Mouse (Mus musculus) telencephalon, adult 2 months (tissue): ENCODE results near the gene Hist1h1c.
"Not testable (repeated sequence)": the region's sequence is repeated elsewhere in the genome, so short reads cannot be mapped to it uniquely, and the experiment has no call there.

Experiments
- DNase-seq: peaks from one replicate; pipeline ENCODE4 v3.0.0-alpha.2; 2011; ENCODE audit warnings: low read depth, low spot score

Gene Hist1h1c

DNA sequence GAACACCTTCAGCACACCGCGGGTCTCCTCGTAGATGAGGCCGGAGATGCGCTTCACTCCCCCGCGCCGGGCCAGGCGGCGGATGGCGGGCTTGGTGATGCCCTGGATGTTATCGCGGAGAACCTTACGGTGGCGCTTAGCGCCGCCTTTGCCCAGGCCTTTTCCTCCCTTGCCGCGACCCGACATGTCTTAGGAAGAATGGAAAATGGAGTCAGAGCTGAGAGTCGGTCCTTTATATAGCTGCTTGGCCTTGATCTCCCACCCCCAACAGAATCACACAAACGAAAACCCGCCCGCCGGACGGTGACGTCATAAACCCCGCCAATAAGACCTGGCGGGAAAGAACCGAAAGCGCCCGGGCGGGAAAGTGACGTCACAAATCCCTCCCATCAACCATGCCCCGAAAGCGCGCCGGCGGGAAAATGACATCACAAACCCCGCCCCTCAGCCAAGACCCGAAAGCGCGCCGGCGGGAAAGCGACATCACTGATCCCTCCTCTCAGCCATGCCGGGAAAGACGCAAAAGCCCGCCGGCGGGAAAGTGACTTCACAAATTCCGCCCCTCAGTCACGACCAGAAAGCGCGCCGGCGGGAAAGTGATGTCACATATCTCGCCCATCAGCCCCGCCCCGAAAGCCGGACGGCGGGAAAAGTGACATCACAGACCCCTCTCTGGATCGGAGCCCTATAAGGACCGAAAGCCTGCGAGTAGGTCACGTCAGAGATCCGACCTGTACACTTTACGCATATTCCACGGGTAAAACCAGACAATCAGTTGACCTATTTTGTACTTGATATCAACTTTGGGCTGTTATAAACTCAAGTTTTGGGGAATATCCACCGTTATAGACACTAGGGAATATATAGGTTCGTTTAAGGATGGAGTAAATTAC is 22.6 kb downstream of the Hist1h1c start, which contains the start of gene Hist1h4a:
Gene Hist1h4a (minus strand): TSS at position 259 of the 893 bp plus-strand sequence.
- DNase-seq = peak; percentile 98

DNA sequence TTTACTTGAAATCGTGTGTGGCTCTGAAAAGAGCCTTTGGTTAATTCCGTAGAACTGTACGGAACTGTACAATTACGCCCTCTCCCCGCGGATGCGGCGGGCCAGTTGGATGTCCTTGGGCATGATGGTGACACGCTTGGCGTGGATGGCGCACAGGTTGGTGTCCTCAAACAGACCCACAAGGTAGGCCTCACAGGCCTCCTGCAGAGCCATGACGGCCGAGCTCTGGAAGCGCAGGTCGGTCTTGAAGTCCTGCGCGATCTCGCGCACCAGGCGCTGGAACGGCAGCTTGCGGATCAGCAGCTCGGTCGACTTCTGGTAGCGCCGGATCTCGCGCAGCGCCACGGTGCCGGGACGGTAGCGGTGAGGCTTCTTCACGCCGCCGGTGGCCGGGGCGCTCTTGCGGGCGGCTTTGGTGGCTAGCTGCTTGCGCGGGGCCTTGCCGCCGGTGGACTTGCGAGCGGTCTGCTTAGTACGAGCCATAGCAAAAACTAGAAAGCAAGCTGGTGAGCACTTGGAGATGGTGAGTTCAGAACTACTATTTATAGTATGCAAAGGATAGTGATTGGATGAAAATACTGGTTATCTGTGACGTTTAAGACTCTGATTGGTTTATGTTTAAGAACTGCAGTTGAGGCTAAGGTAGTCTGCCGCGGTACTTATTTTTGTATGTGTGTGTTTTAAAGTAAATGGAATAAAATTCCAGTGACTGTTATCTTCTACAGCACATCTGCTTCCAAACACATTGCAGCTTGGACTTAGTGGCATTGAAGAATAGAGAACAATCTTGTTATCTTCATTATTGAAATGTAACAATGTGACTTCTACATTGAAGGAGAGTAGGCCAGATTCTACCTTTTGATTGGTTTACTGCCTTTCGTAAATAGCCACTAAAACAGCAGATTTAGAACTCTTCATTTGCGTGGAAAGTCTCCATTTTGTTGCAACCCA is 23.5 kb downstream of the Hist1h1c start, which contains the start of gene Hist1h3a:
Gene Hist1h3a (minus strand): TSS at position 516 of the 951 bp plus-strand sequence.
- DNase-seq = peak; percentile 96

DNA sequence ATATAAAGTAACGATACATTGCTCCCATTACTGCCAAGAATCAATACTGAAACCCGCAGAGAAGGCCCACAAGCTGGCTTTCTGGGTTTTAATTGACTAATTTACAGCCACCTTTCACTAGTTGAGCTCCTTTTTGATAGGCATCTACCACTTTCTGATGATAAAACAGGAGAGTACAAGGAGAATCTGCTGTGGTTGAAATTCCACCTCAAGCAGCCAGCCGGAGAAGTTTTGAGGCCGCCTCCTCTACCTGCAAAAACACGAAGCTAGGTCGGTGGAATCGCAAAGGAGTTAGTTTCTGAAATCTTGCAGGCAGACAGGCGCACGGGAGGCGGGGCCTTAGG is 24.6 kb downstream of the Hist1h1c start:
- no peak for DNase-seq

DNA sequence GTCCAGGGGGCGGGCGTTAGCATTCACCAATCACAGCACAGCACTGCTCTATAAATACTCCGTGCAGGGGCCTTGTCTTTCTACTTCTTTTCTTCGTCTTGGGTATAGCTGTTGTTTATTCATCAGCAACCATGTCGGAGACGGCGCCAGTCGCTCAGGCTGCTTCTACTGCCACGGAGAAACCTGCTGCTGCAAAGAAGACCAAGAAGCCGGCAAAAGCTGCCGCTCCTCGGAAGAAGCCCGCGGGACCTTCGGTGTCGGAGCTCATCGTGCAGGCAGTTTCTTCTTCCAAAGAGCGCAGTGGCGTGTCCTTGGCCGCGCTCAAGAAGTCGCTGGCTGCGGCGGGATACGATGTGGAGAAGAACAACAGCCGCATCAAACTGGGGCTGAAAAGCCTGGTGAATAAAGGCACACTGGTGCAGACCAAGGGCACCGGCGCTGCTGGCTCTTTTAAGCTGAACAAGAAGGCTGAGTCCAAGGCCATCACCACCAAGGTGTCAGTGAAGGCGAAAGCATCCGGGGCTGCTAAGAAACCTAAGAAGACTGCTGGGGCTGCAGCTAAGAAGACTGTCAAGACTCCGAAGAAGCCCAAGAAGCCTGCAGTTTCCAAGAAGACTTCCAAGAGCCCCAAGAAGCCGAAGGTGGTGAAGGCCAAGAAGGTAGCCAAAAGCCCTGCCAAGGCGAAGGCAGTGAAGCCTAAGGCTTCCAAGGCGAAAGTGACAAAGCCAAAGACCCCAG is 25.1 kb downstream of the Hist1h1c start, which contains the start of gene Hist1h1a:
Gene Hist1h1a (plus strand): TSS at position 81 of the 738 bp plus-strand sequence.
- DNase-seq = peak; percentile 86

DNA sequence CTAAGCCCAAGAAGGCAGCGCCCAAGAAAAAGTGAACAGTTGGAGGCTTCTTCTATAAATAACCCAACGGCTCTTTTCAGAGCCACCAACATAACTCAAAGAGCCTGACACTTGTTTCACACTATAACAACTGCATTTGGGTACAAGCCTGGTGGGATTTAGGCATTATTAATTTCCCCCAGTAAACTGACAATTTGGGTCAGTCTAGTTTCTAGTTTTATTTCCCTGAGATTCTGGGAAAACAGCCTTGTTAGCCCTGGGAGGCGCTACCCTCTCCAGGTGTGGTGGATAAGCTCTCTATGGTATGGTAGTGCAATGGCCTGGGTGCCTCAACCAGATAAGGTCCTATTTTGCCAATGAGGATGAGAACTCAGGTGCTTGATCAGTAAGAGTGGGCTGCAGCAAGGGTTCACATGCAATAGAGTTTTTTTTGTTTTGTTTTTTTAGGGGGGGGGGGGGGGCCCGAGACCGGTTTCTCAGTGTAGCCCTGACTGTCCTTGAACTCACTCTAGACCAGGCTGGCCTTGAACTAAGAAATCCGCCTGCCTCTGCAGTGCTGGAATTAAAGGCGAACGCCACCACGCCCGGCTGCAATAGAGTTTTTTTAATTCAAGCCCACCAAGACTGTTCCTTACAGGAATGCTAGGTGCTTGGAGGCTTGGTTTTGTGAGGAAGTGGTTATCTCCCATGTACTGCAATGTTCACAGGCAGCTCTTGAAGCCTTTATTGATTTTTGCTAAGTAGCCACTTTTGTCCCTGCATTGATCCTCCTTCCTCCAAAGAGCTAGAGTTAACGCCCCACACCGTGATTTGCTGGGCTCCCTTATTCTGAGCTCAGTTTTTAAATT is 25.9 kb downstream of the Hist1h1c start:
- DNase-seq = no peak

DNA sequence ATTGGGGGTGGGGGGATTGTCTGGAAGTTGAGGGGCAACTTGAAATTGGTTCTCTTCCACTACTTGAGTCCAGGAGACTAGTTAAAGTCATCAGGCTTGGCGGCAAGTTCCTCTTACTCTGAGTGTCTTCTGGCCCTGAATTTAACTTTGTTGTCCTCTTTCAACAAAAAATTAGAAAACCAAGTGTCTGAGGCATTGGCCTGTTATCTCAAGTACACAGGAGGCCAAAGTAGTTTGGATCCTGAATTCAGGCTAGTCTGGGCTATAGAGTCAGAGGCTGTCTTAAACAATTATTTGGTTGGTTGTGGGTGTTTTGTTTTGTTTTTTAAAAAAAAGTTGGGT is 26.5 kb downstream of the Hist1h1c start:
- no peak for DNase-seq

DNA sequence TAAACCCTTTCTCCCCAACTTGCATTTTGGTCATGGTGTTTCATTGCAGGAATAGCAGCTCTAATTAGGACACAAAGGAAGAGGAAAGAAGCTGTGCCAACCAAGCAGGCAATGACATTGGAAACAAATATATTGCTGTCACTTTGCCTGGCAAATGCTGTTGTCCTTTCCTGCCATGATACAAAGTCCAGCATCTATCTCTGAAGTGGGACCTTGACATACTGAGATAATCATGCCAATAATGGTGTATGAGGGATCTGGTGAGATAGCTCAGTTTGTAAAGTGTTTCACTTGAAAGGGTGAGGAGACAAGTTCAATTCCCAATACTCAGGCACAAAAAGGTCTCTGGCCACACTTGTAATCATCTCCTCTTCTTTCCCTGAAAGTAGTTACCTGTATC is 28.2 kb downstream of the Hist1h1c start:
- DNase-seq = no peak

DNA sequence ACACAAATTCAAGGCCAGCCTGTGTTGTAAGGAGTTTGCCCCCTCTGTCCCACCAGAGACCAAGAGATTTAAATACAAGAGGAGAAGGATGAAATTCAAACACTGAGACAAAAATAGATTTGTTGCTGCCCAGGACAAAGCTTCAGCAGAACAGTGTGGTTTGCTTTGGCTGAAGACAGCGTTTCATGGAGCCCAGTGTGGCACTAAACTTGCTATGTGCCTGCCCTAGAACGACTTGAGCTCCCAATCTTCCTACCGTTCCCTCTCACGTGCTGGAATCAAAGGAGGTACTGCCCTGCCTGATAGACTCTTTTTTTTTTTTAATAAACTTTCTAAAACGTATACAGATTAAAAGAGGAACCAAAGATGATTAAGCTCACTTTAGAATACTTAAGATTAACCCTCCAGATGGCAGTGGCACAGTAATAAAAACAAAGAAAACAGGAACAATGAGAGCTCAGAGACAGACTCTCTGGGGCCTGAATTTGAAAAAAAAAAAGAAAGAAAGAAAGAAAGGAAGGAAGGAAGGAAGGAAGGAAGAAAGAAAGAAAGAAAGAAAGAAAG is 30.3 kb downstream of the Hist1h1c start:
- no peak for DNase-seq

DNA sequence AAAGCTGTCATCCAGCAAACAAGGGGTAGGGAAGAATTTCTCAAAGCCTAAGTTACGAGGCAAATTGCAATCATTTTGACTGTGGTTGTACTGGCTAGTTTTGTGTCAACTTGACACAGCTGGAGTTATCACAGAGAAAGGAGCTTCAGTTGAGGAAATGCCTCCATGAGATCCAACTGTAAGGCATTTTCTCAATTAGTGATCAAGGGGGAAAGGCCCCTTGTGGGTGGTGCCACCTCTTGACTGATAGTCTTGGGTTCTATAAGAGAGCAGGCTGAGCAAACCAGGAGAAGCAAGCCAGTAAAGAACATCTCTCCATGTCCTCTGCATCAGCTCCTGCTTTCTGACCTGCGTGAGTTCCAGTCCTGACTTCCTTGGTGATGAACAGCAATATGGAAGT is 31.0 kb downstream of the Hist1h1c start, which contains the start of gene Trim38:
Gene Trim38 (plus strand): TSS at position 301 of the 400 bp plus-strand sequence.
- DNase-seq = not testable (repeated sequence)

DNA sequence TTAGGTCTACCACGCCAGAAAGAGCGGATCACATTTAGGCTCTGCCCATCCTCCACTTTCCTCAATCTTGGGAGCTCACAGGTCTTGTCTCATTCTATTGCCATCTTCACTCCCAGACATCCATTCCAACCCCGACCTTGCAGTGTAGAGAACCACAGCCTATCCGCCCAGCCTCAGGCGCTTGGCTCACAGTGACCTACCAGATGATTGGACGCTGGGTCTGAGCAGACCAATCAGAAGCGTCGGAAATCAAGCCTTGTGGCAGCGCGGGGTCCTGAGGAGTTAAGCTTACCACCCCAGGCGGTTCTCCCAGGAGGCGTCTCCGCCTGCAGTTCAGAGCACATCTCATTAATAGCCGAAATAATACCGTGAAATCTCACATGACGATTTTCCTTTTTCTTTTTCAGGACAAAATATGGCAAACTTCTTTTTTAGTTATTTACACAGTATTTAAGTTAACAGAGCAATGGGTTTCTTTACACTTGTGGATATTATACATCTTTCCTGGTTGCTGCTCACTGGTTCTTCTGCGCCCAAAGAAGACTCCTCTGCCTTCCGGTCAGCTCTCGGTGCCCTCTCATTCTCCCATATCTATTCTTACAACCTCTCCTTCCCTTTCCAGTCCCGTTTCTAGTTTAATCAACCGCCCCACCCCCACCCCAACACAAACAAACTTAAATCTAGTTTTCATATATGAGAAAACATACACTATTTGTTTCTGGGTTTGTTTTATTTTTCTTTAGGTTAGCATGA is 34.1 kb downstream of the Hist1h1c start:
- no peak for DNase-seq

DNA sequence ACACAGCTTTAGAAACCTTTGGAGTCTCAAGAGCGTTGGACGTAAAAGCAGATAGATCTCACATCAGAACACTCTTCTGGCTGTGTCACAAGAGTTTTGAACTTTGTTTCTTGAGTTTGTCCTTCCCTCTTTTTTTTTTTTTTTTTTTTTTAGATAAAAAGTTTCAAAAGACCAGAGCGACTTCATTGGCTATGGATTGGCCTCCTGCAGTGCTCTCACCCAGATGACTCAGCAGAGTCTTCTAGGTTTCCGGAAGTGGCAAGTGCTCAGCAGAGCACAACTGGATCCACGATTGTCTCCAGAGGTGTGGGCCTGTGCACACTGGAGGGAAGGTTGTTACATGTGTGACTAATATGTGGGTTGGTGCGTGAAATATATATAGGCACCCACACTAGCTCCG is 39.7 kb downstream of the Hist1h1c start:
- DNase-seq = no peak

DNA sequence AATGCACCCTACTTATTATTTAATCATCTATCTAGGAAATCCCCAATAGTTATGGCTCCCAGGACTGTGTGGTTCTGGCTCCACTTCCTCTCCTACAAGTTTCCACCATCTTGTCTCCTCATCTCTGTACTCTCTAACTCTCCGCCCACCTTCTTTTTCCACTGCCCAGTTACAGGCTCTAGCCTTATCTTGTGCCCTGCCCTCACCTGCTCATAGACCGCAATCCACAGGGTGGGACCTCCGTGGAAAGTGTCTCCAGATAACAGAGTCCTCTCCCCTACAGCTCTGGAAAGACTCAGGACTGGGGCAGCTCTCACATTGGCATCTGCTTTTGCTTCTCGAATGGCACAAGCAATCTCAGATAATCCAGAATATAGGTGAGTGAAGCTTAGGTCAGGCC is 40.4 kb downstream of the Hist1h1c start:
- DNase-seq = no peak
